Mouse (Mus musculus) spleen, postnatal 36 days (tissue): Measurements from ENCODE around the gene Akap17b.

Experiments used
- DNase-seq, 2 experiments: peaks; one replicate each; pipeline ENCODE4 v3.0.0; 2022; ENCODE audit warnings: low spot score in 2 of 2, mixed read lengths in 1 of 2

Akap17b gene

DNA sequence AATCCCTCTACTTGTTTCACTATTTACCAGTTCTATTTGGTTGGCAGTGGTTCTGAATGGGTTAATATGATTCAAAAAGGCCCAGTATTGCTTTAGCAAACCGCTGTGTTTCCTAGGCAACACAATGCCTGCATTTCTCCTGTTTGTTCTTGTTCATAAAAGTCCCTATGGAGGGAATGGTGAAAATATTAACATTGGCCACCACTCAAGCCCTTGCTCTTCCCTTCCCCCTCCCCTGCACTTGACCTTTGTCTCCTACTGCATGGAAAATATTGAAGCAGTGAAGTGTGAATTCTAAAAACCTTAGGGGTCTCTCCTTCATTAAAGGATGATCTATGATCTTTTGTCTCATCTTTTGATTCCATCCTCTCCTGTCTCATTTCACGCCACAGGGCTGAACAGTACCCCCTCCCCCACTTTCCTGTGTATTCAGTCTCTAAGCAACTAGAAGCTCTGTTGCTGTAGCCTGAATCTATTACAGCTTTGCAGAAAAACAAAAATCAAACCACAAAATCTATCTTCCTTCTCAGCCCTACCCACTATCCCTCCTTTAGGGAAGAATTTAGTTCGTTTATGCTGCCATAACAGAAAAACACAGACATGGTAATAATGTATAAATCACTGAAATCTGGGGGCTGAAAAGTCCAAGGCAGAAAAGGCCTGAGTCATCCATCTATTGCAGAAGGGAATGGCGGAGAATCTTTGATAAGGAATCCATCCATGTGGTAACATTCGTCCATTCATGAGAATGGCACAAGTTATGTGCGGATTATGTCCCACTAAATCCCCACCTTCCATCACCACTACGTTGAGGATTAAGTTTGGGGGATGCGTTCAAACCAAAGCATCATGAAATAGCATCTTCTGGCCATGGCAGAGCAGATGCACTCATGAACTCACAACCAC, 57.6 kb downstream of the Akap17b start:
- DNase-seq: no peak

DNA sequence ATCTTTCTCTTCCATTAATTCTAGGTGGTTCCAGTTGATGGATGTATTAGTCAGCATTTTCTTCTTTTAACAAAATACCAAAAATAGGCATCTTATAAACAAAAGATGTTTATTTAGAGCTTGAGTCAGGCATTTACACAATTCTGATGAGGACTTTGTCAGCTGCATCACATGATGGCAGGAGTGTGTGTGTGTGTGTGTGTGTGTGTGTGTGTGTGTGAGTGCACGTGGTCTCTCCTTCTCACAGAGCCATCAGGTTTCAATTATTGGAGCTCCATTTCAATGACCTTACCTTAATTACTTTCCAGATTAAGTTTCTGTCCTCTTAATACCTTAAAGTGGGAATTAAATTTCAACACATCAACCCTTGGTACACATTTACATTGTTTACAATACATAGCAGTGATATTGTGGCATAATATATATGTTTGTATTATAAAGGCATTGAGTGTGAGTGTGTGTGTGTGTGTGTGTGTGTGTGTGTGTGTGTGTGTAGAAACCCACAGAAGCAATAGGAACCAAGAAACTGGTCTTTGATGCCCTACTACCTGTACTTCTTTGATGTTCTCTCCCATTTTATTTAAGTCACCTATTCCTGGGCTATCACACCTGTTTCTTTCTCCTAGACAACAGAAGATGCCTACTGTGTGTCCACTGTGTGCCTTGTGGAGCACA, 58.4 kb downstream of the Akap17b start:
- no peak for DNase-seq

DNA sequence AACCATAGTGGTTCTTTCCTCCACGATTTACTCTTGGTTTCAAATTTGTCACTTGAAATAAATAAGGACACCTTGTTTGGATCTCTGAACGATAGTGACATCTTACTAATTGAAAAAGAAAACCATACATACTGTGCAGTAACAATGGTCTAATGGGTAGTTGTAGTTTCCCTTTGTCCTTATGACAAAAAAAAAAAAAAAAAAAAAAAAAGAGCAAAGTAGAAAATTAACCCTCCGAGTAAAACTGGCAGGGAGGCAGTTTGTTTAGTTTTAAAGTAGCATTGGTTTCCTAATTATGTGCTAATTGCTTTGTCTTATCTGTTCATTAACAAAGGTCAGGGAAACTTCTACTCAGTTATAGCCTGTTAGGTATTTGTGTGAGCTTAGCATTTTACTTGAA, 83.1 kb downstream of the Akap17b start:
- DNase-seq: no peak

DNA sequence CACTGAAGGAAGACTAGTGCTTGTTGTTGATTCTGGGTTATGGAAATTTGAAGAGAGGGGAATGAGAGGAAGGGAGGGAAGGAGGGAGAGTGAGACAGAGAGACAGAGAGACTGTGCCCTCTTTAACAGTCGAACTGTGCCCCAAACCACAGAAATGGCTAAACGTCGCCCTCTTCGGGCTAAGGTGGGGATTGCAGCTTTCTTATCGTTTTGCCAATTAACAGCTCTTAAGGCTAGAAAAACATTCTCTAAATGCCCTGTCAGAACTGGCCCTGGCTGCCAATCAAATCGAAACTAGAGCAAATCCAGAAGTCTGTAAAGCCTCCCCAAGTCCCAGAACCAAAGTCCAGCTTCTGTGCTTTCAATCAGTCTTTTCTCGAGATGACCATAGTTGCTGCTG, 83.5 kb downstream of the Akap17b start:
- DNase-seq: peak; percentile 24

DNA sequence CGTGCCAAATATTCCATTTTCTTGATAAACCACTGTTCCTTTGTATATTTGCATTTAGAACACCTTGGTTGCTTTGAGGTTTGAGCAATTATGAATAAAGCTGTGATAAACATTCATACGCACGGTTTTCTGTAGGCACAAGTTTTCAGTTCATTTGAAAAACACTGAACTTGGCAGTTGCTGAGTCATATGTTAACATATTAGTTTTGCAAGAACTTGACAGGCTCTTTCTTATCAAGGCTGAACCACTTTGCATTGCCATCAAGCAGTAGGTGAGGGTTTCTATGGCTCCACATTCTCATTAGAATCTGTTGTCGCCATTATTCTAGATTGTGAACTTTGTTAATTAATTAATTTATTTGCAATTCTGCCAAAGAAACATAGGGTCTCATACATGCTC, 85.0 kb downstream of the Akap17b start:
- DNase-seq: no peak
